ENCODE assay signal across 9 mouse cellular contexts in genomic region chr10:111183634-111184270, GRCm38 (mm10). TPM values are rescaled to one million over a fixed set of nuclear protein-coding genes. Genes with fewer than 3 reads are reported as not detected.
DNase-seq lines count a peak whose midpoint lies in the region; ATAC-seq and TF ChIP-seq lines count a peak whose summit lies in the region.
"Had no signal": no experiment of that assay in that cellular context is flagged by ENCODE, and none has a peak within 500 bp of the region (broad histone marks: within the 10 kb centered on the region; RNA-seq: fewer than 3 reads in every experiment).

No protein-coding gene starts in this region.

- H3K4me1 ChIP-seq in embryonic facial prominence, embryonic 12.5 days, result peaks cover 20% of the 10 kb centered on the region; the same call in 1 of the 2 replicates
- peaks cover 34% of the 10 kb centered on the region for H3K4me1 ChIP-seq in embryonic facial prominence, embryonic 10.5 days
- peaks cover under 1% of the 10 kb centered on the region for H3K4me1 ChIP-seq in kidney, embryonic 16.5 days (ENCODE audit: insufficient read depth, low read length)
- 0 out of 2 replicates have a peak, but pooled peaks cover 5% of the 10 kb centered on the region for H3K4me1 ChIP-seq in forebrain, postnatal 0 days (ENCODE audit: insufficient read depth)
- H3K4me1 ChIP-seq in midbrain, embryonic 15.5 days, result peaks cover 6% of the 10 kb centered on the region; the same call in 1 of the 2 replicates

- H3K27ac ChIP-seq in embryonic facial prominence, embryonic 12.5 days, result peak overlapping the region; percentile 7; the same call in 1 of the 2 replicates
- H3K27ac ChIP-seq in embryonic facial prominence, embryonic 10.5 days (replicated peaks), result no peak overlapping the region
- no peak overlapping the region for H3K27ac ChIP-seq in kidney, embryonic 16.5 days (ENCODE audit: low read length)
- H3K27ac ChIP-seq in forebrain, postnatal 0 days (ENCODE audit: low read depth, low read length), result no peak overlapping the region
- H3K27ac ChIP-seq in midbrain, embryonic 15.5 days, result no peak overlapping the region
- H3K27ac ChIP-seq: liver, embryonic 12.5 days had no signal

- no peaks in the 10 kb centered on the region for H3K9me3 ChIP-seq in embryonic facial prominence, embryonic 12.5 days
- no peaks in the 10 kb centered on the region for H3K9me3 ChIP-seq in embryonic facial prominence, embryonic 10.5 days
- H3K9me3 ChIP-seq in kidney, embryonic 16.5 days (ENCODE audit: low read length), result no peaks in the 10 kb centered on the region
- no peaks in the 10 kb centered on the region for H3K9me3 ChIP-seq in forebrain, postnatal 0 days (ENCODE audit: low read length)
- no peaks in the 10 kb centered on the region for H3K9me3 ChIP-seq in midbrain, embryonic 15.5 days
- H3K9me3 ChIP-seq: liver, embryonic 12.5 days had no signal

- no peak overlapping the region for H3K9ac ChIP-seq in embryonic facial prominence, embryonic 12.5 days
- H3K9ac ChIP-seq in kidney, embryonic 16.5 days (replicated peaks; ENCODE audit: low read length), result no peak overlapping the region; the same call in 1 of the 2 replicates
- H3K9ac ChIP-seq in forebrain, postnatal 0 days, result no peak overlapping the region
- H3K9ac ChIP-seq in midbrain, embryonic 15.5 days, result no peak overlapping the region
- H3K9ac ChIP-seq: liver, embryonic 12.5 days had no signal

- H3K36me3 ChIP-seq in embryonic facial prominence, embryonic 12.5 days, result no peaks in the 10 kb centered on the region
- H3K36me3 ChIP-seq in embryonic facial prominence, embryonic 10.5 days (replicated peaks), result no peaks in the 10 kb centered on the region
- no peaks in the 10 kb centered on the region for H3K36me3 ChIP-seq in kidney, embryonic 16.5 days (ENCODE audit: insufficient read depth, low read length)
- H3K36me3 ChIP-seq in forebrain, postnatal 0 days (ENCODE audit: insufficient read depth), result no peaks in the 10 kb centered on the region
- H3K36me3 ChIP-seq in midbrain, embryonic 15.5 days (replicated peaks), result no peaks in the 10 kb centered on the region
- H3K36me3 ChIP-seq: liver, embryonic 12.5 days had no signal

- H3K4me2 ChIP-seq in embryonic facial prominence, embryonic 12.5 days (replicated peaks), result no peak overlapping the region
- no peak overlapping the region for H3K4me2 ChIP-seq in kidney, embryonic 16.5 days (replicated peaks; ENCODE audit: low read depth, low read length)
- H3K4me2 ChIP-seq in forebrain, postnatal 0 days (ENCODE audit: low read depth), result no peak overlapping the region
- H3K4me2 ChIP-seq in midbrain, embryonic 15.5 days, result no peak overlapping the region
- H3K4me2 ChIP-seq: liver, embryonic 12.5 days had no signal

- H3K4me3 ChIP-seq in embryonic facial prominence, embryonic 12.5 days, result no peak overlapping the region
- no peak overlapping the region for H3K4me3 ChIP-seq in embryonic facial prominence, embryonic 10.5 days
- no peak overlapping the region for H3K4me3 ChIP-seq in kidney, embryonic 16.5 days (ENCODE audit: low read length)
- no peak overlapping the region for H3K4me3 ChIP-seq in forebrain, postnatal 0 days (ENCODE audit: low read depth, low read length)
- H3K4me3 ChIP-seq in midbrain, embryonic 15.5 days, result no peak overlapping the region
- H3K4me3 ChIP-seq: liver, embryonic 12.5 days had no signal

- DNase-seq in embryonic facial prominence, embryonic 10.5 days (ENCODE audit: low spot score), result no peak
- peak; percentile 35 for DNase-seq in kidney, postnatal 14 days
- DNase-seq in NIH3T3 (ENCODE audit: low read depth), result peak; percentile 37
- peak; percentile 34 for DNase-seq in forebrain, postnatal 0 days
- DNase-seq in ovary, adult 18-20 months (ENCODE audit: low spot score), result no peak

- ATAC-seq in embryonic facial prominence, embryonic 12.5 days (ENCODE audit: insufficient number of reproducible peaks, insufficient read depth, low FRiP score, low TSS enrichment), result no peak
- no peak for ATAC-seq in kidney, embryonic 16.5 days (ENCODE audit: low FRiP score, low TSS enrichment)
- ATAC-seq in forebrain, postnatal 0 days, result peak; percentile 40; the same call in 1 of the 2 replicates
- no peak for ATAC-seq in midbrain, embryonic 15.5 days (replicated peaks)
- ATAC-seq: liver, embryonic 12.5 days had no signal

- TF ChIP-seq CTCF in forebrain, postnatal 0 days (IDR thresholded peaks at IDR 0.05; ENCODE audit: low read depth), result no peak

- no peaks in the 10 kb centered on the region for H3K27me3 ChIP-seq in embryonic facial prominence, embryonic 12.5 days
- no peaks in the 10 kb centered on the region for H3K27me3 ChIP-seq in embryonic facial prominence, embryonic 10.5 days (replicated peaks; ENCODE audit: low read depth, poor library complexity, severe bottlenecking)
- H3K27me3 ChIP-seq in kidney, embryonic 16.5 days (ENCODE audit: insufficient read depth, low read length), result no peaks in the 10 kb centered on the region
- H3K27me3 ChIP-seq in forebrain, postnatal 0 days (ENCODE audit: insufficient read depth, low read length), result no peaks in the 10 kb centered on the region
- no peaks in the 10 kb centered on the region for H3K27me3 ChIP-seq in midbrain, embryonic 15.5 days (replicated peaks)
- H3K27me3 ChIP-seq: liver, embryonic 12.5 days had no signal

- WGBS in embryonic facial prominence, embryonic 12.5 days, result 75% methylated on average over 7 of the region's 7 CpGs
- 84% methylated on average over 7 of the region's 7 CpGs for WGBS in embryonic facial prominence, embryonic 10.5 days
- 84% methylated on average over 7 of the region's 7 CpGs for WGBS in kidney, embryonic 16.5 days
- 53% methylated on average over 7 of the region's 7 CpGs for WGBS in forebrain, postnatal 0 days
- WGBS in midbrain, embryonic 15.5 days, result 76% methylated on average over 7 of the region's 7 CpGs

RNA-seq across cellular contexts. Expression of gene Osbpl8, which starts 19.2 kb away (rescaled TPM):
- 15.7 and 16.2 TPM in 2 replicates for polyA plus RNA-seq in embryonic facial prominence, embryonic 12.5 days (2016; fragmentation: Nextera tagmentation; extraction: Ambion mirVana)
- 9.3 and 9.4 TPM in 2 replicates for polyA plus RNA-seq in embryonic facial prominence, embryonic 10.5 days (2016; fragmentation: Nextera tagmentation; extraction: Ambion mirVana)
- 7.1 and 8.6 TPM in 2 replicates for polyA plus RNA-seq in kidney, embryonic 16.5 days (2015; fragmentation: Nextera tagmentation; extraction: Ambion mirVana)
- 81.1 and 89.5 TPM in 2 replicates for total RNA-seq in forebrain, postnatal 0 days (2014; rRNA removed)
- 11.7 and 16.6 TPM in 2 replicates for polyA plus RNA-seq in forebrain, postnatal 0 days (2015; fragmentation: Nextera tagmentation; extraction: Ambion mirVana)
- 18.0 and 18.1 TPM in 2 replicates for polyA plus RNA-seq in midbrain, embryonic 15.5 days (2015; fragmentation: Nextera tagmentation; extraction: Ambion mirVana)

Comparison
In these comparisons a context has a peak if more than half of its experiments do, and no peak if none do; other contexts are left out.
1. DNase-seq: peak in kidney, postnatal 14 days (single experiment), NIH3T3 (single experiment) and forebrain, postnatal 0 days (single experiment); none in embryonic facial prominence, embryonic 10.5 days (single experiment) and ovary, adult 18-20 months (single experiment).